In the genomic region with DNA sequence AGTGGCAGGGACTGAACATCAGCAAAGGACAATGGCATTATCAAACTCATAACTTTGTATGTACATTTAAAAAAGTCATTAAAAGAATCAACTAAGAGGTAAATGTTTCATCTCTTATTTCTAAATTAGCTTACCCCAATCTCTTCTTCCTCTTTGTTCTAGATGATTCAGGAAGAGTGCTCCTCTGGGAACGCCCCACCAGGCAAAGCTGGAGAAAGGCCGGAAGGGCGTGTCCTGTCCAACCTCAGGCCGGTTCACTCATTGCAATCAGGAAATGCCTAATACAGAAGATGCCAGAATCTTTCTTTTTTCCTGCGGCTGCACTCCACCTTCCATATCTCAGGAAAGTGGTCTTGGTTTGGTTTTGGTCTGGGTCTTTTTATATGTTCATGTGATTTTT, we compare ENCODE assay signal across 12 mouse cellular contexts. TPM values are rescaled to one million over a fixed set of nuclear protein-coding genes. Genes with fewer than 3 reads are reported as not detected.
DNase-seq lines count a peak whose midpoint lies in the region; ATAC-seq and TF ChIP-seq lines count a peak whose summit lies in the region.
"Had no signal": no experiment of that assay in that cellular context is flagged by ENCODE, and none has a peak within 500 bp of the region (broad histone marks: within the 10 kb centered on the region; RNA-seq: fewer than 3 reads in every experiment).

No protein-coding gene starts in this region.

- H3K4me2 ChIP-seq in kidney, embryonic 16.5 days (replicated peaks; ENCODE audit: low read depth, low read length) = no peak overlapping the region
- H3K4me2 ChIP-seq in myocyte (ENCODE audit: low read depth) = peak overlapping the region; percentile 48
- H3K4me2 ChIP-seq: liver, embryonic 13.5 days; midbrain, embryonic 13.5 days had no signal

- WGBS in kidney, adult 2 months = 65% methylated on average over 5 of the region's 5 CpGs
- 68% methylated on average over 5 of the region's 5 CpGs for WGBS in kidney, embryonic 16.5 days

- no peak for TF ChIP-seq POLR2A in kidney, adult 2 months (IDR thresholded peaks at IDR 0.05; ENCODE audit: low read depth, low read length)
- TF ChIP-seq POLR2A in myocyte (IDR thresholded peaks at IDR 0.05; ENCODE audit: insufficient read length, low read depth) = no peak

- peak overlapping the region; percentile 23; the same call in 1 of the 2 replicates for H3K27ac ChIP-seq in kidney, adult 2 months (ENCODE audit: insufficient read depth, low read depth, low read length)
- H3K27ac ChIP-seq in kidney, embryonic 16.5 days (ENCODE audit: low read length) = no peak overlapping the region
- H3K27ac ChIP-seq: liver, embryonic 13.5 days; midbrain, embryonic 13.5 days had no signal

- H3K27me3 ChIP-seq in kidney, adult 2 months (replicated peaks; ENCODE audit: control insufficient read depth, insufficient read depth, low read length) = no peaks in the 10 kb centered on the region
- H3K27me3 ChIP-seq in kidney, embryonic 16.5 days (ENCODE audit: insufficient read depth, low read length) = no peaks in the 10 kb centered on the region
- H3K27me3 ChIP-seq in myocyte (ENCODE audit: control insufficient read depth, insufficient read depth, insufficient read length) = no peaks in the 10 kb centered on the region
- H3K27me3 ChIP-seq: liver, embryonic 13.5 days; midbrain, embryonic 13.5 days had no signal

- no peak overlapping the region for H3ac ChIP-seq in myocyte (ENCODE audit: control insufficient read depth, insufficient read length)

- no peaks in the 10 kb centered on the region for H3K9me3 ChIP-seq in kidney, embryonic 16.5 days (ENCODE audit: low read length)
- H3K9me3 ChIP-seq: liver, embryonic 13.5 days; midbrain, embryonic 13.5 days had no signal

- no peaks in the 10 kb centered on the region for H3K36me3 ChIP-seq in kidney, adult 2 months (ENCODE audit: control insufficient read depth, insufficient read depth, low read length)
- no peaks in the 10 kb centered on the region for H3K36me3 ChIP-seq in kidney, embryonic 16.5 days (ENCODE audit: insufficient read depth, low read length)
- H3K36me3 ChIP-seq in myocyte (ENCODE audit: control insufficient read depth, insufficient read depth) = no peaks in the 10 kb centered on the region
- H3K36me3 ChIP-seq: liver, embryonic 13.5 days; midbrain, embryonic 13.5 days had no signal

- no peak overlapping the region for H3K9ac ChIP-seq in kidney, embryonic 16.5 days (replicated peaks; ENCODE audit: low read length)
- H3K9ac ChIP-seq: liver, embryonic 13.5 days; midbrain, embryonic 13.5 days had no signal

- TF ChIP-seq CTCF in kidney, adult 2 months (conservative IDR thresholded peaks at IDR 0.05; ENCODE audit: insufficient read depth, insufficient read length, low read depth, low read length) = no peak

- no peak overlapping the region for H3K4me3 ChIP-seq in kidney, adult 2 months (ENCODE audit: insufficient read depth, low read depth, low read length)
- no peak overlapping the region for H3K4me3 ChIP-seq in kidney, embryonic 16.5 days (ENCODE audit: low read length)
- peak overlapping the region; percentile 9 for H3K4me3 ChIP-seq in myocyte
- H3K4me3 ChIP-seq: liver, embryonic 13.5 days; midbrain, embryonic 13.5 days had no signal

- ATAC-seq in kidney, embryonic 16.5 days (ENCODE audit: low FRiP score, low TSS enrichment) = no peak
- ATAC-seq in megakaryocyte progenitor cell, adult 5-6 weeks (replicated peaks; ENCODE audit: poor library complexity) = no peak
- ATAC-seq: midbrain, embryonic 13.5 days had no signal

- peaks cover 4% of the 10 kb centered on the region for H3K79me2 ChIP-seq in myocyte (ENCODE audit: control insufficient read depth, insufficient read depth)

- peak; percentile 83 for DNase-seq in kidney, adult 2 months
- peak; percentile 63 for DNase-seq in gastrocnemius, postnatal 25 days
- DNase-seq in kidney, postnatal 14 days = peak; percentile 73
- DNase-seq in left cerebral cortex, adult 18-20 months (ENCODE audit: low spot score in 2 of 2) = no peak
- DNase-seq in spleen, adult 18-20 months = no peak
- DNase-seq: cerebellum, postnatal 10 days; liver, embryonic 13.5 days; right cerebral cortex, postnatal 4 days had no signal

- H3K4me1 ChIP-seq in kidney, adult 2 months (ENCODE audit: control insufficient read depth, insufficient read depth, low read length) = peaks cover 6% of the 10 kb centered on the region; the same call in 1 of the 2 replicates
- H3K4me1 ChIP-seq in kidney, embryonic 16.5 days (ENCODE audit: insufficient read depth, low read length) = peaks cover 12% of the 10 kb centered on the region
- H3K4me1 ChIP-seq: liver, embryonic 13.5 days; midbrain, embryonic 13.5 days had no signal

TF ChIP-seq in myocyte, 11 proteins besides CTCF, POLR2A, EP300 and RAD21:
- TF ChIP-seq USF1 (IDR thresholded peaks at IDR 0.05; ENCODE audit: low read depth) (no peak), SRF (IDR thresholded peaks at IDR 0.05; ENCODE audit: control insufficient read depth, insufficient read length, low read depth) (no peak), POLR2AphosphoS2 (IDR thresholded peaks at IDR 0.05; ENCODE audit: insufficient read length, low read depth) (no peak), TCF3 (IDR thresholded peaks at IDR 0.05; ENCODE audit: insufficient read length, low read depth) (no peak), MAX (IDR thresholded peaks at IDR 0.05; ENCODE audit: low read depth) (no peak), REST (IDR thresholded peaks at IDR 0.05; ENCODE audit: insufficient read depth, insufficient read length) (no peak), E2F4 (IDR thresholded peaks at IDR 0.05; ENCODE audit: insufficient read depth) (no peak), CEBPB (IDR thresholded peaks at IDR 0.05; ENCODE audit: insufficient read depth, poor library complexity, severe bottlenecking) (no peak)

RNA-seq across cellular contexts. Expression of gene Sptbn1, which starts 11.3 kb away (rescaled TPM):
- 118 and 140 TPM in 2 replicates for polyA plus RNA-seq in kidney, adult 2 months (2012; rRNA removed)
- polyA plus RNA-seq in kidney, embryonic 16.5 days (2015; fragmentation: Nextera tagmentation; extraction: Ambion mirVana) = 119 and 135 TPM in 2 replicates
- total RNA-seq in gastrocnemius, postnatal 25 days (2021) = 100 to 1,000 TPM; 126 to 130 TPM
- 85.4 TPM for polyA plus RNA-seq in myocyte (2012; fragmentation: generic; extraction: Trizol)
- 100 to 1,000 TPM; 534 to 545 TPM for total RNA-seq in left cerebral cortex, adult 18-20 months (2021)
- total RNA-seq in megakaryocyte progenitor cell, adult 5-6 weeks (2015) = 108 TPM in 2 replicates
- total RNA-seq in megakaryocyte progenitor cell, adult 5-6 weeks (2017) = 127 and 141 TPM in 2 replicates

Comparison
In these comparisons a context has a peak if more than half of its experiments do, and no peak if none do; other contexts are left out.
1. DNase-seq: peak in kidney, adult 2 months (single experiment), gastrocnemius, postnatal 25 days (single experiment) and kidney, postnatal 14 days (single experiment); none in left cerebral cortex, adult 18-20 months (0 of 2) and spleen, adult 18-20 months (0 of 2).